Mouse (Mus musculus): ENCODE measurements around the gene Gid4.
A peak's percentile ranks its signal among the peaks of the same experiment; 100 is the strongest.

Gene Gid4

DNA sequence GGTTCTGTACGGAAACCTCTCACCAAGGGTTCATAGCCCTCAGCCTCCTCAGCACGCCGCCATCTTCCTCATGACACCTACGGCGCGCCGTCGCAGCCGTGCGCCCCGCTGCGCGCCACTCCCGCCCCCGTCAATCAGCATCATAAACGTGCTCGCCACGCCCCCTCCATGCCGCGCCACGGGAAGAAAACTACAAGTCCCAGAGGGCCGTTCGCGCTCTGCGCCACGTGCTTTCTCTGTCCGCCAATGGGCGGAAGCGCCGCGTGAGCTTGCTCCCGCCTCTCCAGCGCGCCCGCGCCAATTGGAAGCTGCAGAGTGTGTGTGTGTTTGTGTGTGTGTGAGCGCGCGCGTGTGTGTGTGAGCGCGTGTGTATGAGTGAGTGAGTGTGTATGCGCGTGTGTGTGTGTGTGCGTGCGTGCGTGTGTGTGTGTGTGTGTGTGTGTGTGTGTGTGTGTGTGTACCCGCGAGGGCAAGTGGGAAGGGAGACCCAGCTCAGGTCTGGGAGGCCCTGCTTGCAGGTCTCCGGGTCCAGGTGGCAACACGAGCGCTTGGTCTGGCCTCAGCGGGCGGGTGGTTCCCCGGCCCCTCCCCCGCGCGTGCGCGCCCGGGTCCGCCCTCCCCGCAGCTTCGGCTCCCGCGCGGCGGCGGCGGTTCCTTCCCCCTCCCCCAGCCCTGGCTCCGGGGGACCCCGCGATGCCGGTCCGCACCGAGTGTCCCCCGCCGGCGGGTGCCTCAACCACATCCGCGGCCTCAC is at the start of gene Gid4:
Gid4 (plus strand) TSS at position 183 of the 754 bp plus-strand sequence.
- peak; percentile 100 for DNase-seq

DNA sequence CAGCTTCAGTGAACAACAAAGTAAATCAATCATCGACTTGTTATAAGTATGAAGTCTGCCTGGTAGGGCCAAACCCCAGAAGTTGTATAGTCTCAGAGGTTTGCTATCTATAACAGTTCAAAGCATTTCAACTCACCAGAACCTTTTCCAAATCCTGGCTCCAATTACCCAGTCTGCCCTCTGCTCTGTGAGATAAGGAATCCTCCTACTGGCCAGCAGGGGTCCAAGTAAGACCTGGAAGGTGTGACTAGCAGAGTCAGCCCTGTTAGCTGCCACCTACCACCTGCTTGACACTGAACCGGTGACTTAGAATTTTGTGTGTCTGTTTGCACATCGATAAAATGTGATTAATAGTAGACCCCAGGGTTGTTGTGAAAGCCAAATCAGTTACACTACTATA is 49.7 kb upstream of the Gid4 start:
- DNase-seq, result no peak

DNA sequence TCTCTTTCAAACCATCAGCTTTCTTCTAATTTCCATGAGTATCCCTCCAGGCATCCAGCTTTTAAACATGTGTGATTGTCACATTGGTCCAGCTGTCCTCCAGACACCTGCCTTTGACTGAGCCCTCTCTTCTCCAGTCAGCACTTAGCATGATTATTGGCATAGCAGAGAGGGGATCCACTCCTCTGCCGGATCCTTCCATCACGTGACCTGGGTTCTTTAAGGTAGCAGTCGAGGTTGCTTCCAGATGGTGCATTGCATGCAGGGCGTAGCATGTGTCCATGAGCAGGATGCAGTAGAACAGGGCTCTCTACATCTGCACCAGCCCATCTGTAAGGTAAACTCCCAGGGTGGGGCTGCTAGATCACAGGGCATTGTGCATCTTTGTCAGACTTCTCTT is 48.0 kb upstream of the Gid4 start:
- no peak for DNase-seq

DNA sequence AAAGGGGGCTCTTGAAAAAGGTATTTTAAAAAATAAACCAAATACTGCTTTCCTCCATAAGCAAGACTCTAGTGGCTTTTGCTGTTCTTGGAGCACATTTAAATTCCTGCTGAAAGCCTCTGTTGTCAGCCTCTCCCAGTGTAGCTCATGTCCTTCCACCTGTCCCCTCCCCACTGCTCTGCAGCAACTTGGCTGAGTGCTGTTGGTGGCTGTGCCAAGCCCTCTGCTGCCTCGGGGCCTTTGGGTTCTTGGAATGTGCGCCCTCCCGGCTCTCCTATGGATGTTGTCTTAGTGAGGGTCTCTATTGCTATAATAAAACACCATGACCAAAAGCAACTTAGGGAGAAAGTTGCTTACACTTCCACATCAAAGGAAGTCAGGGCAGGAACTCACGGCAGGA is 47.5 kb upstream of the Gid4 start:
- no peak for DNase-seq

DNA sequence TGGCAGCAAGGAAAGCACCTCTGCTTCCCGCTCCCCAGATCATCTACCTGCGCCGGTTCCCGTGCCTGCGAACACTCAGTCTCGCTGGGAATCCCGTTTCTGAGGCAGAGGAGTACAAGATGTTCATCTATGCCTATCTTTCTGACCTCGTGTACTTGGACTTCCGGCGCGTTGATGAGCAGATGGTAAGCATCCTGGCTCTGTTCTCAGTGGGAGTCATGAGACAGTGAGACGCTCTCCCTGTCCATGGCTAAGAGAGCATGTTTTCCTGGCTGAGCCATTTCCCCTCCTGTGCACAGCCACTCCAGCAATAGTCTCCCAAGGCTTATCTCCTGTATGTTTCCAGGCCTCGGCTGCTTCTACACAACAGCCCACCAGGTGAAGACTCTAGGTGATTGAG is 46.5 kb upstream of the Gid4 start:
- no peak for DNase-seq

DNA sequence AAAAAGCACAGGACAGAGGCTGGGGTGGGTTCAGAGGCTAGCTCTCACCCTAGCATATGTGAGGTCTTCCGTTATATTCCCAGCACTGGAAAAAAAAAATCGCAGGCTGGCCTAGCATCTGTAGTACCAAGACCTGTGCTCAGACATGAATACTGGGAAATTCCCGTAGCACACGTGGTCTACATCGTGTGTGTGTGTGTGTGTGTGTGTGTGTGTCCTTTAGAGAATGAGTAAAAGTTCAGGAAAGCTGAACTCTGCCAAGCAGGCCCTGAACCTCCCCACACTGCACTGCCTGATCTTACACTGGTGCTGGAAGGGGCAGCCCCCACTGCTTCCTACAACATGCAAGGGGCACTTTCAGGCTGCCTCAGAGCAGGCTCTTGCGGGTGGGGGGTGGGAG is 42.5 kb upstream of the Gid4 start:
- DNase-seq, result no peak

DNA sequence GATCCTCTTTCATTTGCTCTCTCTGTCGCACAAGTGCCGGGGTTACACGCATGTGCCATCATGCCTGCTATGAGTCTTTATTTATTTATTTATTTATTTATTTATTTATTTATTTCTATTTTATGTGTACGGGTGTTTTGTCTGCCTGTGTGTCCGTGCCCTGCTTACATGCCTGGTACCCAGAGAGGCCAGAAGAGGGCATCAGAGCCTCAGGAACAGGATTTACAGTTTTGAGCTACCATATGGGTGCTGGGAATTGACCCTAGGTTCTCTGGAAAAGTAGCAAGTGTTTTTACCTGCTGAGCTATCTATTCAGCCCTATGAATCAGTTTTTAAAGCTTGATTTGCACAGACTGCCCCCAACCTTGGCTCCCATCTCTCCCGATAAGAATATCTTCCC is 33.4 kb upstream of the Gid4 start:
- DNase-seq, result no peak

DNA sequence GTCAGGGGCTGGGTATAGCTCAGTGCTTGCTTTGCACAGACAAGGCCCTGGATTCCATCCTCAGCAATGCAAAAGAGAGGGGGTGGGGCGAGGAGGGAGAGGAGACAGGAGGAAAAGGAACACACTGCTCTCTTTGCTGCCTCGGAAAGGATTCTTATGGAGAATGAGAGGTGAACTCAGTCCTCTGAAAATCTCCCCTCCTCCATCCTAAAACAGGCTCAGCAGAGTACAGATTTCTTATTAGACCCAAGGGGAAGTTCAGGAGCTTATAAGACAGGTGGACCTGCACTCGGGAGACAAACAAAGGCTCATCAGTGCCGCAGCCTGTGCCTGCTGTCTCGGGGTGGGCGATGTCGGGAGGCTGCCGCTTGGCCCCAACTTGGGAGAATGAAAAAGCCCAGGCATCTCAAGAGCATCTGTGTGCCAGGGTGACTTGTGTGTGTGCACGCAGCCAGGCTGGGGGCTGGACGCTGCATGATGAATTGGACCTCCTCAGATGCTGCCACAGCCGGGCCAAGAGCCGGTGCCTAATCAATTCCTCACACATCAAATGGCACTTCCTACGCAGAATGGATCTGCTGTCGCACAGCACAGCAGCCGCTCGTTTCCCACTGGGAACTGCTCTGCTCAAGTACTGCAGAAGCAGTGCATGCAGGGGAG is 32.1 kb upstream of the Gid4 start:
- DNase-seq, result peak; percentile 74

DNA sequence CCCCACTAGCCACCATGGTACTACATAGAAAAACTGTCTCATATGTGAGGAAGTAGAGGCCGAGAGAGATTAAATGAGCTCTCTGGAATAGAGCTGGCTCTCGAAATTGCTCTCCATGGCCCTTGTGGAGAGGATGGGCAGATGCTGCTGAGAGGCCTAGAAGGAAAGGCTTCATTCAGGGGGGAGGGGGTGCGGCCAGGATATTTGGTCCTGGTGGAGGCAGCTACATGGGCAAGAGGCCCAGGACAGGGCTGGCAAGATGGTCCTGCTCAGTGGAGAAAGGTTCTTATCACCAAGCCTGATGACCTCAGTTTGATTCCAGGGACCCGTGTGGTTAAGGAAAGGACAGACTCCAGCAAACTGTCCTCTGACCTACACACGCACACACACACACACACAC is 31.0 kb upstream of the Gid4 start:
- DNase-seq, result no peak

DNA sequence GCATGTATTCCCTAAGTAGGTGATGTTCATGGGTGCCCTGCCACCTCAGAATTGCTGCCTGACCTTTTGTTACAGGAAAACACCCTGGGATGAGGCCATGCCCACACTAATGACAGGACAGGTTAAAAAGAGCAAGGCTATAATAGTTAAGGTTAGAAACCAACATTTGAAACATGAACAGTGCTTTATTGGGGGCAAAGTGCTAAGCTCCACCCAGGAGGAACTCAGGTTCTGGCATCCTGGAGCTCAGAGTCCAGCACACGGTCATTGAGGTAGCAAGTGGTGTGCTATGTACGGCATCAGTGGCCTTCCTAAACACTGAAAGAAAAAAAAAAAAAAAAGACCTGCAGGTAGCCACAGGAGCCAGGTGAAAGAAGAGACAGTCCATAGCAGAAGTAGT is 29.0 kb upstream of the Gid4 start:
- DNase-seq, result no peak

DNA sequence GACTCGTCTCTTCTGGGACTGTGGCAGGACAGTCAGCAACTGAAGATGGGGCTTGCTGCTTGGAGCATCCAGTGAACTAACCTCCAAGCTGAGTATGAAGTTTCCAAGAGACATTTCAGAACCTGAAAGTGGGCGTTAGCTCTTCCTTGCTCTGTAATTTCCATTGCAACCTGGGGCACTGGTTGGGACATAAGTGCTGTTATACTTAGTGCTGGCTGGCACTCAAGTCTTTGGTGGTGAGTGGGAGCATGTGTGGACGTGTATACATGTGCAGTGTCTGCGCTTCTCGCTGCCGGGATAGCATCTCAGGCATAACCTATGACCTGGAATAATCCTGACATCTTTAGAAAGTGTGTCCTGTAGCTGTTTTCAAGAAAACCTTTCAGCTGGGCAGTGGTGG is 25.6 kb upstream of the Gid4 start:
- DNase-seq, result no peak

DNA sequence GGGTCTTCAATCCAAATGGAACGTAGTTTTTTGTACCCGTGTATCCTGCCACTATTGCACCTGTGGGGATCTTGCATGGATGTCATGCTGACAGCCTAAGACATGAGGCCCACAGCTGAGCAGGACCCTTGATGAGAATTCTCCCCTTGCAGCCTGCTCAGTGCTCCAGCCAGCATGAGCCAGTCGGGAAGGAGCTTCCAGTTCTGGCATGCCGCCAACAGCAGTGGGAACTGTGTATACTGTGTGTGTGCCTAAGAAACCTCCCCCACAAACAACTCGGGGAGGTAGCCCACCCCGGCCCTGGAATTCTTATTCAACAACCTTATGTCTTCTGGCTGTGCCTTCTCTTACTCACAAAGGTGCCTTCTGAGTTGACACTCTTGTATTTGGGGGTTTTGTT is 20.4 kb upstream of the Gid4 start:
- no peak for DNase-seq

DNA sequence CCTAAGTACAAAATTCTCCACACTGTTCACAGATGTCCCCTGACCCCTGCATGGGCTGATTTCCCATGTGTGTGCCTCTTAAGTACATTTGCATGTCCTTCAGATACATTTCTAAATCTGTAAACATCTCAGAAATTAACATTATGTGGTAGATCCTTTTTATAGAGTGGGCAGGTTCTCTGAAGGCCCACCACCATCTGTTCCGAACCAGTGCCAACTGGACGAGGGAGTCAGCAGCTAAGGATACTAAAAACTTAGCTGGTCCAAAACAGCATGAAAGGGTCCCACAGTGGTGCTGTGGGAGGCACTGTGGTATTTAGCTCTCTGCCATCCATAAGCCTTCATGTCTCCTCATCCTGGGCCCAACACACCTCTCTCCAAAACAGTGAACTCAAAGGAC is 19.8 kb upstream of the Gid4 start:
- peak; percentile 75 for DNase-seq

DNA sequence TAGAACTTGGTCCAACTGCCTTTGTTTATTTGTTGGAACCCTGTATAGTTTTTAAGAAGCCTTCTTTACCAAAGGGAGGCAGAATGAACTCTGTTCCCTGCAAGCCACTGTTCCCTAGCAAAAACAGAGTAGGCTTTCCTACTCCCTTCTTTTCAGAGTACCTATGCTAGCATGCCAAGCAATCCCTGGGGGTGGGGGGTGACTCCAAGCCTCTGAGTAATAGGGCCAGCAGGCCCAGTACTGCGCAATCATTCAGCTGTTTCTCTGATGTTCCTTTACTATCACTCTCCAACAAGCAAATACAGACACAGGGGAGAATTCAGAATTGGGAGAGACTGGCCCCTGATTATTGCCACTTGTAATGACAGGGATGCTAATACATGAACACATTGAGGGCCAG is 10.3 kb upstream of the Gid4 start:
- DNase-seq, result no peak

DNA sequence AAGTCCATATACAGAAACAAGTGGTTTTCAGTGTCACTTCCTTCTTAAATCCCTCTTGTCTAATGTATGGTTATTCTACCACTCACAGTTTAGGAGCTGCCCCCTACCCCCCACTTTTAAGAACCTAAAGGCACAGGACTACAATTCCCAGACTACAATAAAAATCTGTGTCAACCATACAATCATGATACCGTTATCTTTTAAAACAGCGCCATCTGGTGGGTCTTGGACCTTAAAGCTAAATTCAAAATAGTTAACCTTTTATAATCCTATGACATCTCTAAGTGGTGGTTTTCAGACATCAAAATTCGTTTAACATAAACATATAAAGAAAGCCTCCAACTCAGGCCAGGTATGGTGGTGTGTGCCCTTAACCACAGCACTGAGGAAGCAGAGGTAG is 4.8 kb upstream of the Gid4 start:
- DNase-seq, result no peak

DNA sequence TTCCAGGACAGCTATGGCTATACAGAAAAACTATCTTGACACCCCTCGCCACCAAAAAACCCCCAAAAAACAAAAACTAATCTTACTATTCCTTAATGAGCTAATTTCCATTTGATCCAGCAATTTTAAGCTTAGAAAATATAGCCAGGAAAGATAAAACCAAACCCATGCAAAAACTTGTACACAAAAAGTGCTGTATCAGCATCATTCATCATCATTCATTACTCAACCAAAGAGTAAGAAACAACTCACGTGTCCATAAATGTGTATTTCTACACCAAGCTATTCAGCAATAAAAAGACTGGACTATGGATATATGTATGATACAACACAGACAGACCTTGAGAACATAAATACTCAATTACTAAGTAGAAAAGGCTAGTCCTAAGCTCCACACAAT is 4.0 kb upstream of the Gid4 start:
- DNase-seq, result no peak

DNA sequence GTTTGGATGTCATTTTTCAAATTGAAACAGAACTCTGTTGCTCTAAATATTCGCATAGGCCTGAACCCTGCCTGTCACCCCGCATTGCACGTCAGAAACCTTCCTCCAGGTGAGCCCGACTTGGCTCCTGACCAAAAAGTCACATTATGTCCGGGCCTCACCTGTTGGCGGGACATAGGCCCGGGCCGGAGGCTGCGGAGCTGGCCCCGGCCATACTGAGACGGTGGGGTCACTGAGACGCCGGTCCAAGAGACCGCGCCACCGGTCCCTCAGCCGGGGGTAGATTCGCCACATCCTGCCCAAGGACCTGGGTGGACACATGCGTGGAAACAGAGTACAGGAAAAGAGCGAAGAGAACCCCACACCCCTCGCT is 369 bp upstream of the Gid4 start:
- no peak for DNase-seq

DNA sequence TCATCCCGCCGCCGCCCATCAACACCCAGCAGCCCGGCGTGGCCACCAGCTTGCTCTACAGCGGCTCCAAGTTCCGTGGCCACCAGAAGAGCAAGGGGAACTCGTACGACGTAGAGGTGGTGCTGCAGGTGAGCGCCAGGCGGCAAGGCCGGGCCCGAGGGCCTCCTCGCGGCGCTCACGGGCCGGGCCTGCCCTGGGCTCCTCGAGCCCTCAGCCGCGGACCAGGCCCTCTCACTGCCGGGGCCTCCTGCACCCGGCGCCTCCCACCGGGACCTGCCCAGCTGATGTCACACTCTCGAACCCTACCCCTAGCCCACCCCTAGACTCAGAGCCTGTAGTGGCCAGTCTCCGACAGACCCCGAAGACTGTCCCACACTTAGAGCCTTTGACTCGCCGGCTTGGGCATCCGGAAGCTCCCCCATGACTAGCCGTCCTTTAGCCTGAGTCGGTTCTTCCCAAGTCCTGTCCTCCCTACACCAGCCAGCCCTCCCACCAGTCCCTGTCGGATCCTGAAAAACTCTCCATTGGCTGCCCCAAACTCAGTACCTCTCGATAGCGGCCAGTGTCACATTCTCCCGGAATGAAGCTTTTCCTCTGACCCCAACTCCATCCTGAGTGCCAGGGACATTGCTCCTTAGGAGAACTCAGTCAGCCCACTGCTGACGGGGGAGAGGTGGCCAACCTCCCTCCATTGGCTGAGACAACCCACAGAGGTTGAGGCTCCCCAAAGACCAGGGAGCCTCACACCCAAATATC is 950 bp downstream of the Gid4 start, which contains the start of gene Atpaf2:
Atpaf2 (minus strand) TSS at position 741 of the 756 bp plus-strand sequence.
- DNase-seq, result no peak

DNA sequence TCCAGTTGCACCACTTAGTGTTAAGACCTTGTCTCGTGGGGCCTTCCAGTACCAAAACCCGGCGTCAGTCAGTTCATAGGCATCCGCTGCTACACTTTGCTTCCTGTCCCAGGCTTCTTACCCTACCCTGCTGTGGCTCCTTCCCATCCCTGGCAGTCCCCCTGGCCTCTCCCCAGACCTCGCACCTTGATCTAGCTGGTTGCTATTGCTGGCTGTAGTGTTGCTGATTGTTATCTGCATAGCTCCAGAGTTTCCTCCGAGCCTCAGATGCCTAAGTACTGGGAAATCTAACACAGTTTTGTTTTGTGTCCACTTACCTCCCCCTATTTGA is 1.5 kb downstream of the Gid4 start:
- DNase-seq, result no peak

DNA sequence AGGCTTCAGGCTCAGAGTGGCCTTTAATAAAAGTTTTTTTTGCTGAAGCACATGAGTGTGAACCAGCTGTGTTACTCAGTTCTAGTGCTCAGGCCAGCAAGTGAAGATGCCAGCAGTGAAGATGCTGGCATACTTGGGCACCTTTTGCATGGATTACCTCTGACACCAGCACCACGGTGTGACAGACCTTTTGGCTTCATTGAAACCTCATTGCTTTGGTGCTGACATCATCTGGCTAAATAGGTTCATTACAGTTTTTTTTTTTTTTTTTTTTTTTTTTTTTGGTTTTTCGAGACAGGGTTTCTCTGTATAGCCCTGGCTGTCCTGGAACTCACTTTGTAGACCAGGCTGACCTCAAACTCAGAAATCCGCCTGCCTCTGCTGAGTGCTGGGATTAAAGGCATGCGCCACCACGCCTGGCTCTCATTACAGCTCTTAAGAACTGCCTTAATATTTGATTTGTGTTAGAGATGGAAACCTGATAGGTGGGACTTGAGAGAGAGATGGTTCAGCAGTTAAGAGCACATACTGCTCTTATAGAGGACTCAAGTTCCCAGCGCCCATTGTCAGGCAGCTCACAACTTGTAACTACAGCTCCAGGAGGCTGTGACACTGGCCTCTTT is 5.2 kb downstream of the Gid4 start:
- DNase-seq, result no peak

DNA sequence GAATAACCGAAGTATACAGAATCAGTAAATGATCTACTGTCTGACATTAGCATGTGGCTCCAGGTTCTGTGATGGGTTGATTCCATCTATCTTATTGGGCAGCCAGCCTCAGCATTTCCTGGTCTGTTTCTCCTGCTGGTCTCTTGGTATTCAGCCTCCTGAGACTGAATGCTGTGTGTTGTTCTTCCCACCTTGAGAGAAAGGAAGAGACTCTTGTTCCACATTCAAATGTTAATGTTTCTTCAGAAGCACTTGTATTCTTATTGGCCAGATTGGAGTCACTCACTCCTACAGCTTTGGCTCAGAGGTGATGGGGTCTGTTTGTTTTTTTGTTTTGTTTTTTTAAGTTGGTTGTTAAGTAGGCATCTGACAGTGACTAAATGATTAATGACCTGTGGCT is 6.1 kb downstream of the Gid4 start:
- no peak for DNase-seq

DNA sequence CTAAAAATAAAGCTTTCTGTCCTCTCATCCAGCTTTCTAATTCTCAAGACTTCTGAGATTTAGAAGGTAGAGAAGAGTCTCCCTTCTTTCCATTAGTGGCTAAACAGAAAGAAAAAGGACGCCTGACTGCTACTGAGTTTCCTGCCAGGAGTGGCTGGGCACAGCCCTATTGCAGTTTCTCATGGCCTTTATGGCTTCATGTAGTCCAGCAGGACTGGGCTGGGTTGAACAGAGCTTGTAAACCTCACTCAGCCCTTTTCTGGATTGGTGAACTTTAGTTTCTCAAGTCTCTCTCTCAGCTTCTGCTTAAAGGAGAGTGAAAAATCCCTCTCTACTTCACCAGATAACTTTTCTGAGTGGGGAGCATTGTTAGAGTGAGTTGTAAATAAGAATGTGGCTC is 9.5 kb downstream of the Gid4 start:
- DNase-seq, result no peak

DNA sequence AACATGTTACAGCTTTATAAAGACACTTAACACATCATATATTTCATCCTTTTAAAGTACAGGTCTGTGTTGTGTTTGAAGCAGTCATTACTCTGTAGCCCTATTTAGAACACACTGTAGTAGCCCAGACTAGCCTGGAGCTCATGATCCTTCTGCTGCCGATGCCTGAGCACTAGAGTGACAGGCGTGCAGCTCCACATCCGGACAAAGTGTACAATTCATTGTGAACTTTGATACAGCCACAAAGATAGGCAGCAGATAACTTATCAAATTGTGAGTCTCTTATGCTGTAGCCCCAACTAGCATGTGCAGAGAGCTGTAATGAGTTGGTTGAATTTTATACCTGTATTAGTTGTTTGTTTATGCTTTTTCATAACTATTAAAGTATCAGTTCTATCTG is 10.7 kb downstream of the Gid4 start:
- no peak for DNase-seq

DNA sequence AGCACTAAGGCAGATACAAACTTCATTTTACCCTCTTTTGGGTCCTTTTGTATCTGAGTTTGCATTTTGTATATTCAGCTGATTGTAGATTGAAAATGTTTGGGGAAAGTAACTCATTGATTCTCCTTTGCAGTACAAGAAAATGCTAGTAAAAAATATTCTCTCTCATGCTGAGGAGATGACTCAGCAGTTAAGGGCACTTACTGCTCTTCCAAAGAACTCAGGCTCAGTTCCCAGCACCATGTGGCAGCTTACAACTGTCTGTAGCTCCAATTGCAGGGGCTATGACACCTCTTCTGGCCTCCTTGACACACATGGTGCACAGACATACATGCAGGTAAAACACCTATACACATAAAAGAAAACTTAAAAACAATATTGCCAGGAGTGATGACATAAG is 16.6 kb downstream of the Gid4 start:
- DNase-seq, result no peak
